Mouse (Mus musculus) thymus, postnatal 10 days (tissue): Measurements from ENCODE around the gene Bend5.

Experiments
- DNase-seq, 2 experiments: peaks; one replicate each; pipeline ENCODE4 v3.0.0; 2021; ENCODE audit warnings: low spot score in 2 of 2

The Bend5 gene

GRCm38 (mm10) chr4:111486187-111486586 is 71.4 kb downstream of the Bend5 start:
- DNase-seq: no peak

- no peak for DNase-seq
Measured at GRCm38 (mm10) chr4:111487233-111487843, 72.5 kb downstream of the Bend5 start.

GRCm38 (mm10) chr4:111493750-111494404 is 79.1 kb downstream of the Bend5 start:
- DNase-seq: no peak

GRCm38 (mm10) chr4:111495949-111496348 is 81.1 kb downstream of the Bend5 start:
- peak in 1 of 2 experiments; percentile 38 for DNase-seq

- no peak for DNase-seq
Measured at GRCm38 (mm10) chr4:111498751-111499150, 83.9 kb downstream of the Bend5 start.

GRCm38 (mm10) chr4:111501441-111501840 is 86.6 kb downstream of the Bend5 start:
- DNase-seq: no peak

GRCm38 (mm10) chr4:111502965-111503727 is 88.3 kb downstream of the Bend5 start:
- no peak for DNase-seq

GRCm38 (mm10) chr4:111504952-111505351 is 90.1 kb downstream of the Bend5 start:
- DNase-seq: no peak
